Mouse (Mus musculus): ENCODE measurements around the gene Draxin. TPM values are rescaled to one million over a fixed set of nuclear protein-coding genes. Genes with fewer than 3 reads are reported as not detected.

Draxin gene
- polyA plus RNA-seq, 1 experiment from 2014 or later, result 0.30 TPM

- ChIA-PET POLR2A (interaction anchor here (1.0 kb wide), 1 partner anchor 14 kb away, joined by 7 read pairs; no protein-coding TSS in a partner anchor), CTCF (interaction anchor here (1.2 to 3.5 kb wide), 4 partner anchors 10 to 16 kb away, joined by 3 to 21 read pairs (median 10); no protein-coding TSS in a partner anchor)
- in situ Hi-C loops (cut with MboI; ENCODE audit: low pct_unique_long_range_greater_than_20kb), result loop anchor here (5.0 kb wide), 1 partner anchor 37 kb away; no protein-coding TSS in a partner anchor
- no peaks in the 10 kb centered on the region for H3K27me3 ChIP-seq
- TF ChIP-seq CTCF (IDR thresholded peaks at IDR 0.05), result no peak
- no peak for DNase-seq (ENCODE audit: low read depth, low spot score)
- ATAC-seq, result no peak
These were observed 23.5 kb upstream of the Draxin start for GRCm38 (mm10) chr4:148154006-148154405.

- ATAC-seq, result no peak
- no peaks in the 10 kb centered on the region for H3K27me3 ChIP-seq
- DNase-seq (ENCODE audit: low read depth, low spot score), result no peak
- TF ChIP-seq CTCF (IDR thresholded peaks at IDR 0.05), result no peak
- ChIA-PET POLR2A (no interaction called here), CTCF (interaction anchor here (1.2 to 5.2 kb wide), 3 partner anchors 13 to 48 kb away, joined by 3 to 42 read pairs (median 13); no protein-coding TSS in a partner anchor)
- in situ Hi-C loops (cut with MboI; ENCODE audit: low pct_unique_long_range_greater_than_20kb), result loop anchor here (5.0 kb wide), 1 partner anchor 35 kb away; no protein-coding TSS in a partner anchor
These were observed 22.0 kb upstream of the Draxin start for GRCm38 (mm10) chr4:148152547-148152946.

- ATAC-seq, result peak; percentile 59
These were observed 21.0 kb upstream of the Draxin start, which contains the start of gene Fbxo6 for GRCm38 (mm10) chr4:148151267-148152168. Gene Fbxo6 (minus strand): TSS chr4:148152140.

GRCm38 (mm10) chr4:148150953-148151266 is 20.4 kb upstream of the Draxin start:
- H3K27me3 ChIP-seq, result no peaks in the 10 kb centered on the region
- ChIA-PET CTCF (interaction anchor here (5.2 kb wide), 1 partner anchor 12 kb away, joined by 42 read pairs; no protein-coding TSS in a partner anchor), POLR2A (interaction anchor here (3.4 kb wide), 1 partner anchor 10 kb away, joined by 21 read pairs; no protein-coding TSS in a partner anchor)
- in situ Hi-C loops (cut with MboI; ENCODE audit: low pct_unique_long_range_greater_than_20kb), result loop anchor here (5.0 kb wide), 1 partner anchor 34 kb away; no protein-coding TSS in a partner anchor
- no peak for TF ChIP-seq CTCF (IDR thresholded peaks at IDR 0.05)
- ATAC-seq (no peak), DNase-seq (ENCODE audit: low read depth, low spot score) (no peak)

More at GRCm38 (mm10) chr4:148151267-148152168, 21.0 kb upstream of the Draxin start, which contains the start of gene Fbxo6:
- DNase-seq (ENCODE audit: low read depth, low spot score), result no peak
- no peaks in the 10 kb centered on the region for H3K27me3 ChIP-seq
- in situ Hi-C loops (cut with MboI; ENCODE audit: low pct_unique_long_range_greater_than_20kb), result loop anchor here (5.0 kb wide), 1 partner anchor 34 kb away; no protein-coding TSS in a partner anchor
- CTCF ChIA-PET, result interaction anchor here (1.2 to 5.2 kb wide), 3 partner anchors 12 to 47 kb away, joined by 3 to 42 read pairs (median 13); no protein-coding TSS in a partner anchor
- no peak for TF ChIP-seq CTCF (IDR thresholded peaks at IDR 0.05)
- POLR2A ChIA-PET, result interaction anchor here (3.4 kb wide), 1 partner anchor 11 kb away, joined by 21 read pairs; no protein-coding TSS in a partner anchor

GRCm38 (mm10) chr4:148150242-148150641 is 19.7 kb upstream of the Draxin start:
- CTCF ChIA-PET, result interaction anchor here (1.3 to 5.2 kb wide), 3 partner anchors 11 to 35 kb away, joined by 5 to 42 read pairs (median 12); no protein-coding TSS in a partner anchor
- TF ChIP-seq CTCF (IDR thresholded peaks at IDR 0.05), result no peak
- POLR2A ChIA-PET, result interaction anchor here (3.4 kb wide), 1 partner anchor 10 kb away, joined by 21 read pairs; no protein-coding TSS in a partner anchor
- in situ Hi-C loops (cut with MboI; ENCODE audit: low pct_unique_long_range_greater_than_20kb), result loop anchor here (5.0 kb wide), 1 partner anchor 33 kb away; no protein-coding TSS in a partner anchor
- ATAC-seq (no peak), DNase-seq (ENCODE audit: low read depth, low spot score) (no peak)
- H3K27me3 ChIP-seq, result no peaks in the 10 kb centered on the region

- DNase-seq (ENCODE audit: low read depth, low spot score) (no peak), ATAC-seq (no peak)
- ChIA-PET CTCF (interaction anchor here (1.2 to 5.2 kb wide), 5 partner anchors 10 to 34 kb away, joined by 3 to 42 read pairs (median 5); no protein-coding TSS in a partner anchor), POLR2A (interaction anchor here (3.4 kb wide), 1 partner anchor 9 kb away, joined by 21 read pairs; no protein-coding TSS in a partner anchor)
- no peaks in the 10 kb centered on the region for H3K27me3 ChIP-seq
- in situ Hi-C loops (cut with MboI; ENCODE audit: low pct_unique_long_range_greater_than_20kb), result no loop called here
- no peak for TF ChIP-seq CTCF (IDR thresholded peaks at IDR 0.05)
These were observed 19.0 kb upstream of the Draxin start for GRCm38 (mm10) chr4:148149540-148149939.

- DNase-seq (ENCODE audit: low read depth, low spot score) (no peak), ATAC-seq (no peak)
- ChIA-PET POLR2A (interaction anchor here (0.6 kb wide), 1 partner anchor 430 kb away, joined by 3 read pairs; no protein-coding TSS in a partner anchor), CTCF (interaction anchor here (5.2 kb wide), 1 partner anchor 8 kb away, joined by 42 read pairs; no protein-coding TSS in a partner anchor)
- in situ Hi-C loops (cut with MboI; ENCODE audit: low pct_unique_long_range_greater_than_20kb), result no loop called here
- H3K27me3 ChIP-seq, result no peaks in the 10 kb centered on the region
- TF ChIP-seq CTCF (IDR thresholded peaks at IDR 0.05), result no peak
These were observed 17.2 kb upstream of the Draxin start for GRCm38 (mm10) chr4:148147714-148148113.

- POLR2A ChIA-PET, result no interaction called here
These were observed 13.2 kb upstream of the Draxin start for GRCm38 (mm10) chr4:148143721-148144120.

GRCm38 (mm10) chr4:148140098-148141011 is 9.9 kb upstream of the Draxin start:
- no peaks in the 10 kb centered on the region for H3K27me3 ChIP-seq
- CTCF ChIA-PET, result interaction anchor here (0.8 to 6.8 kb wide), 13 partner anchors 10 to 52 kb away, joined by 3 to 76 read pairs (median 8); partner anchors contain the start of genes Agtrap, Fbxo2, Fbxo44 and Fbxo6
- POLR2A ChIA-PET, result interaction anchor here (0.8 to 2.8 kb wide), 3 partner anchors 10 to 25 kb away, joined by 7 to 21 read pairs (median 9); partner anchors contain the start of gene Fbxo6
- in situ Hi-C loops (cut with MboI; ENCODE audit: low pct_unique_long_range_greater_than_20kb), result no loop called here
- DNase-seq (ENCODE audit: low read depth, low spot score), result peak; percentile 57
- ATAC-seq, result peak; percentile 82
- no peak for TF ChIP-seq CTCF (IDR thresholded peaks at IDR 0.05)

More at GRCm38 (mm10) chr4:148143721-148144120, 13.2 kb upstream of the Draxin start:
- CTCF ChIA-PET, result interaction anchor here (1.0 to 1.7 kb wide), 2 partner anchors 11 to 25 kb away, joined by 4 to 5 read pairs; no protein-coding TSS in a partner anchor
- no peaks in the 10 kb centered on the region for H3K27me3 ChIP-seq
- in situ Hi-C loops (cut with MboI; ENCODE audit: low pct_unique_long_range_greater_than_20kb), result no loop called here
- TF ChIP-seq CTCF (IDR thresholded peaks at IDR 0.05), result no peak
- DNase-seq (ENCODE audit: low read depth, low spot score) (no peak), ATAC-seq (no peak)

All from Patski (cell line).